Mouse (Mus musculus): ENCODE data around the gene Hspb1.

- TF ChIP-seq CEBPB (IDR thresholded peaks at IDR 0.05; ENCODE audit: low read depth) (no peak), MAX (IDR thresholded peaks at IDR 0.05) (no peak), CTCF (IDR thresholded peaks at IDR 0.05; ENCODE audit: control insufficient read depth, insufficient read depth, insufficient read length) (no peak), USF1 (IDR thresholded peaks at IDR 0.05; ENCODE audit: low read depth) (no peak), MYOG (IDR thresholded peaks at IDR 0.05; ENCODE audit: control insufficient read depth, extremely low read depth, insufficient read length) (no peak), FOSL1 (IDR thresholded peaks at IDR 0.05; ENCODE audit: insufficient read depth, low read length, poor library complexity, severe bottlenecking) (no peak)
Measured at GRCm38 (mm10) chr5:135866662-135867061, 21.1 kb upstream of the Hspb1 start.
